Mouse (Mus musculus) embryo, embryonic 10 days (tissue): ENCODE results near the gene Ptprd.

Experiments used
- DNase-seq: peaks from one replicate; pipeline ENCODE4 v3.0.0-alpha.2; 2015; ENCODE audit warnings: low spot score

Ptprd gene

DNA sequence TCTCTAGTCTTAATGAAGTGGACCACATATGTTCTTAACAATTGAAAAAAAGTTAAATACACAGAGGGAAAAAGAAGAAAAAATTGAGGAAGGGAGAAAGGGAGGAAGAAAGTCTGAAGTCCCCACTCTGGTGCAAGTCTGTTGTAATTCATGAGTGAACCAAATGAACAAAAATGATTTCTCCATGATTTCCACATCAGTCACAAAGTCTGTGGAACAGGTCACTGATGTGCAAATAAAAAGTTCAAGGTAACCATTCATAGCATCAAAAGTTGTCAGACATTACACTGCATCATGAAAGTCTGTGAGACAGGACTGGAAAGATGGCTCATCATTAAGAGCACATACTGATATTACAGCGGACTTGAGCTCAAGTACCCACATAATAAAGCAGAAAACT is 1996.6 kb downstream of the Ptprd start:
- no peak for DNase-seq

DNA sequence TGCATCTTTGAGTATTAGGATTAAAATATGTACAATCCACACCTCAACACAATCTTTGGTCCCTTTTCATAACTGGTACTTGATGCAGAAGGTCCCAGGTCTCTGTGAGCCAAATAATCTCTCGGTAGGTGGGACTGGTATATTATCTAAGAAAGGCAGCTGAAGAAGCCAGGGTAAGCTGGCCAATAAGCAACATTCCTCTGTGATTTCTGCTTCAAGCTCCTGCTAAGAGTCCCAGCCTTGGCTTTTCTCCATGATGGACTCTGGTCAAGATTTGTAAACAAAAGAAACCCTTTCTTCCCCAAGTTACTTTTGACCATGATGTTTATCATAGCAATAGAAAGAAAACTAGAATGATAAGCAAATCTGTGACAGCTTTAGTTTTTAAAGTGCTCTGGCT is 2012.4 kb downstream of the Ptprd start:
- no peak for DNase-seq

GRCm38 (mm10) chr4:76194762-76195161 is 2017.0 kb downstream of the Ptprd start:
- no peak for DNase-seq

DNA sequence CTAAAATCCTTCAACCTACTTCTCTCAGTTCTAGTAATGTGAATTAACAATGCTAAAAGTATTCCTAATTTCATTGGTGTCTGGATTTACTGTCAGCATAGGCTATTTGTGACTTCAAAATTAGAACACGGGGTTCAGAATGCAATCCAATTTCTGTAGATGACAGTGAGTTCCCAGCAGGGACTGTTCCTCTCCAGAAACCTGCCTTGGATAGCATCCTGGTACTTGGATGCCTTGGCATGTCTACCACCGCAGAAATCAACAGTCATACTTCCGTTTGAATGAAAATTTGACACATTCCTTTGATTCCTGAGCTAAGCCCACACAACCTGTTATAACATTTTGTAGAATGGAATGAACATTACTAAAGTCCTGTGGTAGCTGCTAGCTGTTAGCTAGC is 2018.3 kb downstream of the Ptprd start:
- no peak for DNase-seq

GRCm38 (mm10) chr4:76192031-76192430 is 2019.7 kb downstream of the Ptprd start:
- DNase-seq, result no peak

- no peak for DNase-seq
Measured at GRCm38 (mm10) chr4:76190788-76191187, 2021.0 kb downstream of the Ptprd start.

GRCm38 (mm10) chr4:76183095-76183494 is 2028.7 kb downstream of the Ptprd start:
- DNase-seq, result no peak

DNA sequence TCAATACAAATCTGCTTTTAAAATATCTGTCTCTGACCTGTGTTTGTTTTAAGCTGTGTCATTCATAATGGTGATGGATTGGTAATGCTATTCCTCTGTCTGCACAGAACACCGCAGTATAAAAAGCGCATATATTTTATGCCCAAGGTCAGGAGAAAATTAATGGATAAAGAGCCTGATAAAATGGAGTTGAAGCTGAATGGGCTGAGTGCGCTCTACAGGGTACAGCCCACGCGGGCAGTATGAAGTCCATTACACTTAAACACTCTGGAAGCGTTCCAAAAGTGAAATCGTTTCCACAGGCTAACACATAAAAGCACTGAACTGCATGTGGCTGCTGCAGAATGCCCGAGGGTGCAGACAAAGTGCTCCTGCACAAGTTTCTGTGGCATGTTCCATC is 2032.3 kb downstream of the Ptprd start:
- no peak for DNase-seq

DNA sequence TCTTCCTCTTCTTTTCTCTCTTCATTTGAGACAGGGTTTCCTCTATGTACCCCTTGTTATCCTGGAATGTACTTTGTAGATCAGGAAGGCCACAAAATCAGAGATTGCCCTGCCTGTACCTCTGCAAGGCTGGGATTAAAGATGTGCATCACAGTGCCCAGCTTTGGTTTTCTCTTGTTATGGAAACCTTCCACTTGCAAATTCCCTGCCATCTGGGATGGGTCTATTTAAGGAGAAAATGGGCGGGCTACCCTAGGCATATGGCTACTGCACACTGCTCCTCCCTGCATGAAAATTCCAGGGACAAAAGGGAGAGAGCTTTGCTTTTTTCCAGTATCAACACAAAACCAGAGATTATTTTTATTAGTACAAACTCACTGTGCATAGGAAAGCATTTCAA is 2036.7 kb downstream of the Ptprd start:
- no peak for DNase-seq

DNA sequence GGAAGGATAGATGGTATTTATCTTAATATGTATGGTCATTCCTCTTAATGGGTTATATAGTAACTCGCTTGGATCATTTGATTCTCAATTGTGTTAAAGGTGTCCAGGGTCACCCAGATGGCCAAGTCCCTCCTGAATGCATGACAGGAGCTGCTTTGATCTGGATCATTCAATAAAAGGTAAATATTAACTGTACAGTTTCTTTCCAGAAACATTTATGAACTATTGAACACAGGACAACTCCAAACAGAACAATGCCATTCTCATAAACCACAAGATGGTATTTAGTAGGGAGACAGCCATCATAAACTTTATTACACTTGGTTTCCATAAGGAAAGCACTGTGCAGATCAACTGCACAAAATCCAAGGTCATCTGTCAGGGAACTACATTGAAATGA is 2056.0 kb downstream of the Ptprd start:
- DNase-seq, result no peak

GRCm38 (mm10) chr4:76154190-76154589 is 2057.6 kb downstream of the Ptprd start:
- DNase-seq, result no peak

- DNase-seq, result no peak
Measured at GRCm38 (mm10) chr4:76144925-76145324, 2066.8 kb downstream of the Ptprd start.

GRCm38 (mm10) chr4:76144333-76144732 is 2067.4 kb downstream of the Ptprd start:
- DNase-seq, result no peak

- no peak for DNase-seq
Measured at GRCm38 (mm10) chr4:76137901-76138300, 2073.9 kb downstream of the Ptprd start.

DNA sequence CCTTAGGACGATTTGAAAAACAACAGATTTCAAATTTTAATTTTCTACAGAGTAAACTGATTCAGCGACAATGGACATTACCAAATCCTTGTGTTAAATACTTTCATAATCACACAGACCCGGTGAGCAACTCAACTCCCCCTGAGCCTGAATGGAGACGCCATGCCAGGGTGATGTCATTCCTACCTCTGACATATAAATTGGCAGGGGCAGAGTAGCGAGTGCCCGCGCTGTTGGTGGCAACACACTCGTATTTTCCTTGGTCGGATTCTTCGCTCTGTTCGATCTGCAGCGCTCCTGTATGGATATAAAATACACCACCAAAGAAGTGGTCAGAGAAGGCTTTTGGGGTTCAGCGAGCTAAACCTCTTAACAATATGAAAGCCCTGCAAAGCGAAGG is 2075.1 kb downstream of the Ptprd start:
- DNase-seq, result no peak

DNA sequence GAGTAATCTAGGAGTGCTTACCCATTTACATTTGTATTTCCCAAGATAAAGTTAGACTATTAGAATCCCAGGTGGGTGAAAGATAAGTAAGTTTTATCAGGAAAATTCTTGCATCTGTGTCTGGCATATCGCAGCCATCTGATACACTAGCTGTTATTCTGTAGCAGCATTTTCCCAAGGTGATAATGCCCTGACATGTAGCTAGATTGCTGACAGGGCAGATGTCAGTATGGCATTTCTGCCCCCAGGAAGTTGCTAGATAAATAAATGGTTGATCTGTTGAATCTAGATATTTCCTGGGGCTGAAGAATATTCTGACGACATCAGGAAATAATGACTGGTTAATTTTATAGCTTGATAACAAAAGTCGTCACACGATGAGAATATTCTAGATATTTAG is 2119.9 kb downstream of the Ptprd start:
- no peak for DNase-seq

- DNase-seq, result no peak
Measured at GRCm38 (mm10) chr4:76089866-76090265, 2121.9 kb downstream of the Ptprd start.

DNA sequence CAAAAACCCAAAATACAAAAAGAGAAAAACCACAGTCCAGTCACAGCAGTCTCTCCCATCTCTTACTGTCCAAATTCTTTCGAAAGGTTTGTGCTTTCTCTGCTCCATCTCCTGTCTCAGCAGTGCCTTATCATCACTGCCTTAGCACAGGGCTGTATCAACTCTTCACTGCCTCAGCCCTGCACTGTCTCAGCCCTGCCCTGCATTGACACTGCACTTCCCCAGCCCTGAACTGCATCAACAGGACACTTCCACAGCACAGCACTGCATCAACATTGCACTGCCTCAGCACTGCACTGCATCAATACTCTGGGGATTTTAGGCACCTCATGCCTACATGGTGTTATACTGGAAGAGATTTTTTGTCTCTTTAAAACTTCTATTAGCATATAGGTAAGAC is 2135.7 kb downstream of the Ptprd start:
- no peak for DNase-seq

- DNase-seq, result no peak
Measured at GRCm38 (mm10) chr4:76073286-76073685, 2138.5 kb downstream of the Ptprd start.

GRCm38 (mm10) chr4:76071720-76072119 is 2140.0 kb downstream of the Ptprd start:
- no peak for DNase-seq

DNA sequence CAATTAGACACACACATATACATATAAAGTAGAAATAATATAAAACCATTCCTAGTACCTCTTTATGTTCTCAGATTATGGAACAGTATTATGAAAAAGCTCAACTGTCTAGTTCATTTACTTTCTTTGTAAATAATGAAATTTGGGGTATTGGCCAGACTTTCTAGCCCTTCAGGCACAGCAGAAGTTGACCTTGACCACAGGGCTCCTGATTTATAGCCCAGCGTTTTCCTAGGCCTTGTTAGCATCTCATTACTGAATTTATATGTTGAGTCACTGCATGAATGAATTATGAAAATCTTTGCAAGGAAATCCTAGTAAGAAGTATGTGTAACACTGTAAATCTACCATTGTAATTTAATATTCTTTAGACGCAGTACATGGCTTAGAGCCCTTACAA is 2154.9 kb downstream of the Ptprd start:
- no peak for DNase-seq

DNA sequence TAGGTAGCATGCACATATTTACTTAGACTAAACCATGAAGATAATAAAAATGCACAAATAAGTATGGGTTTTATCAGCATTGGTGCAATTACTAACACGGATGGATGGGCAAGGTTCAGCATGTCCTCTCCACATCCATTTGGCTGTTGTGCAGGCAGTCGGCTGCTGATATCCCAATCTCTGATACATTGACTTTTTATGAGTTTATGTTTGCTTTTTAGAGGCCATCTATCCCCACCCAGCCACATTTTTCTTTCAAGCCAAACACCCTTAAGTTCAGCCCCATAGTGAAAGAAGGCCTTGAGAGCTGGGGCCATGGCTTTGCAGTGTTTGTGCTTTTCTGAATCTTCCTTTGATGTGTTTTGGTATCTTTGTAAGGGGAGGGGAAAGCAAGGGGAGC is 2166.1 kb downstream of the Ptprd start:
- no peak for DNase-seq

- peak; percentile 19 for DNase-seq
Measured at GRCm38 (mm10) chr4:76044802-76045201, 2167.0 kb downstream of the Ptprd start.

- DNase-seq, result peak; percentile 9
Measured at GRCm38 (mm10) chr4:76037178-76037577, 2174.6 kb downstream of the Ptprd start.
